Mouse (Mus musculus) bone marrow, adult 2 months (tissue): ENCODE measurements around the gene Gm42906.

Experiments
- CTCF ChIP-seq: fragments of 200-500 bp; IDR thresholded peaks from 2 replicates; pipeline ENCODE4 v1.5.1; 2011; ENCODE audit warnings: low read length, control low read depth; ENCODE audit not compliant: control insufficient read depth, insufficient read depth
- POLR2A ChIP-seq: fragments of 200-500 bp; IDR thresholded peaks from 2 replicates; pipeline ENCODE4 v1.6.1; 2011; ENCODE audit warnings: low read depth, mild to moderate bottlenecking, control low read depth, low read length, borderline replicate concordance; ENCODE audit not compliant: control insufficient read depth

- TF ChIP-seq CTCF (no peak), POLR2A (no peak)
Observed at GRCm38 (mm10) chr5:151418551-151418950, 9.4 kb downstream of the Gm42906 start.
